Mouse (Mus musculus) left cerebral cortex, adult 6 months (tissue): ENCODE results near the gene Chrna3. TPM values are rescaled to one million over a fixed set of nuclear protein-coding genes. Genes with fewer than 3 reads are reported as not detected.

Experiments
- long read RNA-seq, 2 experiments: library from polyadenylated mRNA; unstranded; transcript quantifications; one replicate each; pipeline ENCODE4 v2.0.0; 2019 to 2020
- polyA plus RNA-seq: library from polyadenylated mRNA; unstranded; fragments of <200 nt; fragmentation: Nextera tagmentation; gene quantifications from 2 replicates; pipeline ENCODE4 v1.2.3, GENCODE M21; 2021

Gene Chrna3
- 0.18 and 0.33 TPM in 2 replicates for polyA plus RNA-seq
- long read RNA-seq, experiment 1, full-length matches to known transcripts, result 1 of 1 reads
- long read RNA-seq, experiment 1, partial matches to known transcripts, result 0 of 1 reads
- long read RNA-seq, experiment 1, other reads (novel, unspliced or antisense), result 0 of 1 reads
- long read RNA-seq, experiment 2, result 0 reads

DNA sequence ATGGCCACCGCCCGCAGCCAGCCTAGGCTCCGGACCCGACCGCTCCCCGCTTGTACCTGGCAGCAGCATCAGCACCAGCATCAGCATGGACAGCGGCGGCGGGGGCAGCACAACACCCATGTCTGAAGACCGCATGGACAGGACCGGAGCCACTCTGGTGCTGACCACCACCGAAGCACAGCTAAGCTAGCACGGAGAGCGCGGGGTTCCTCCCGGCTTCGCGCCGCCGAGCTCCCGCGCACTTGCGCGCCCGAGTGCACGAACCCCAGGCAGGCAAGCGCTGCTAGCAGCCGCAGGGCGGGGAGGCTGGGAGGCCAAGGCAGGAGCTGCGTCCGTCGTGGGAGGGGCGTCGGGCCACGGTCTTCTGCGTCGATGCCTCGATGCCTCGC, at the start of gene Chrna3:
Chrna3 (minus strand) TSS at position 288 of the 389 bp plus-strand sequence.

DNA sequence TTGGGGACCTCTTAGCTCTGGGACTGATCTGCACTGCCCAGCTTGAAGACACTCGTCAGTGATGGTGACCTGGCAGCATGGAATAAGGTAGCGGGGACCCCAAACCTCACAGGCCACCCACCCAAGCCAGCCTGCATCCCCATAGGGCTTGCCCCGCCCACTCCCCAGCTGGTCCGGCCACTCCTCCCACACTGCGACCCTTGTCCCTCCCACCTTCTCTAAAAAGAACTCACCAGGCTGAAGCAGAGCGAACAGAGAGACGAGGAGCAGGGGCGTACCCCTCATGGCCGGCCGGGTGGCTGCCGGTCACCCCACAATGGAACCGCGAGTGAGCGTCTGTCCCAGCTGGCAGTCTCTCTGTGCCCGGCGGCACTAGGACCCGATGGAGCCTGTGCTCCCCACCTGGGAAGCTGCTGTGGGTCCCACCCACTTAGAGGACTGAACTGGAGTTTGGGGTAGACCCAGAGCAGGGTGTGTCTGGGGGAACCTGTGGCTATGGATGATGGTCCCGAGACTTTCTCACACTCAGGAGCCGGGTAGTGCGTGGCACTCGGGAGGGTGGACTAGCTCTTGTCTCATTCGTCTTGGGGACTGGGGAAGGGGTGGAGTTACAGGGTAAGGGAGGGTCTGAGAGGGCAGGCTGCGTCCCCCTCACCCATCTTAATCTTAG, 22.0 kb upstream of the Chrna3 start, which contains the start of gene Chrnb4:
Chrnb4 (minus strand) TSS at position 569 of the 670 bp plus-strand sequence.

DNA sequence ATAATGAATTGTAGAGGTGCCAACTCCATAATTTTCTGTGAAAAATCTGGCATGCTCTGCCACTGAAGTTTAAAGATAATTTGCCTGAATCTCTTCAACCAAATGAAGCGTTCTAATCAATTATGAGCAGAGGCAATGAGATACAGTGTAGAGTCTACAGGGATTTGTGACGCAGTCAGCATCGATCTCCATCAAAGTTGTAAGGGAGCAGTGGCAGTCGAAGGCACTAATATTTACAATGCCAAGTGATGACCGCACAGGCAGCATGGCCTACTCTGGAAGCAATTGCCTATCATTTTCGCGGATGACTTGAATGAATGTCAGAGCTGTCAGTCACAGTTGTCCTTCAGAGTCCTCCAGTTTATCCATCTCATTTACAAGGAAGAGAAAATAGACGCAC, 45.7 kb downstream of the Chrna3 start, which contains the start of gene Chrna5:
Chrna5 (plus strand) TSS at position 207 of the 400 bp plus-strand sequence.

Other genes with a start within 250 kb of the Chrna3 start
- gene Ireb2, start 162.8 kb downstream of the Chrna3 start, polyA plus RNA-seq, result 5.1 and 13.2 TPM in 2 replicates
- 1.1 and 1.2 TPM in 2 replicates for gene Hykk, start 109.3 kb downstream of the Chrna3 start, polyA plus RNA-seq
- 111 and 127 TPM in 2 replicates for gene Psma4, start 75.8 kb downstream of the Chrna3 start, polyA plus RNA-seq
- gene AY074887, start 75.6 kb downstream of the Chrna3 start, polyA plus RNA-seq, result 0.63 and 0.66 TPM in 2 replicates
- 0.40 and 0.90 TPM in 2 replicates for gene Chrna5, start 45.7 kb downstream of the Chrna3 start, polyA plus RNA-seq
- 0.04 and 0.05 TPM in 2 replicates for gene Chrnb4, start 22.2 kb upstream of the Chrna3 start, polyA plus RNA-seq
- 28.4 TPM in 2 replicates for gene Ube2q2, start 122.3 kb upstream of the Chrna3 start, polyA plus RNA-seq
- 40.3 and 52.0 TPM in 2 replicates for gene Fbxo22, start 182.4 kb upstream of the Chrna3 start, polyA plus RNA-seq